In genomic region chr2:131478349-131478748, GRCm38 (mm10) we compare ENCODE assay signal across 22 mouse cellular contexts. TPM values are rescaled to one million over a fixed set of nuclear protein-coding genes. Genes with fewer than 3 reads are reported as not detected.
DNase-seq lines count a peak whose midpoint lies in the region; ATAC-seq and TF ChIP-seq lines count a peak whose summit lies in the region.
"Had no signal": no experiment of that assay in that cellular context is flagged by ENCODE, and none has a peak within 500 bp of the region (broad histone marks: within the 10 kb centered on the region; RNA-seq: fewer than 3 reads in every experiment).

No protein-coding gene starts in this region.

- no peak for TF ChIP-seq CTCF in embryonic fibroblast, embryonic 13.5 days (IDR thresholded peaks at IDR 0.05; ENCODE audit: borderline replicate concordance, insufficient read depth, low read length)

- H3K36me3 ChIP-seq in kidney, embryonic 15.5 days = no peaks in the 10 kb centered on the region
- H3K36me3 ChIP-seq in hindbrain, embryonic 13.5 days = no peaks in the 10 kb centered on the region
- H3K36me3 ChIP-seq: midbrain, embryonic 12.5 days; neural tube, embryonic 12.5 days had no signal

- H3K4me3 ChIP-seq in kidney, embryonic 15.5 days (replicated peaks) = no peak overlapping the region
- no peak overlapping the region for H3K4me3 ChIP-seq in embryonic fibroblast, embryonic 13.5 days (ENCODE audit: insufficient read depth, low read length)
- H3K4me3 ChIP-seq in hindbrain, embryonic 13.5 days = no peak overlapping the region
- H3K4me3 ChIP-seq: midbrain, embryonic 12.5 days; neural tube, embryonic 12.5 days had no signal

- TF ChIP-seq POLR2A in embryonic fibroblast, embryonic 13.5 days (IDR thresholded peaks at IDR 0.05; ENCODE audit: low read depth, low read length) = no peak

- WGBS in kidney, embryonic 15.5 days = 43% methylated on average over 8 of the region's 8 CpGs
- 68% methylated on average over 8 of the region's 8 CpGs for WGBS in hindbrain, embryonic 13.5 days

- ATAC-seq in kidney, embryonic 15.5 days (replicated peaks; ENCODE audit: low FRiP score) = peak; percentile 52
- no peak for ATAC-seq in hindbrain, embryonic 13.5 days (ENCODE audit: low FRiP score)
- ATAC-seq: forebrain, embryonic 14.5 days; inflammation-experienced regulatory T-cells, adult 6 months had no signal

- H3K9ac ChIP-seq in kidney, embryonic 15.5 days = no peak overlapping the region
- H3K9ac ChIP-seq in hindbrain, embryonic 13.5 days = no peak overlapping the region
- H3K9ac ChIP-seq: midbrain, embryonic 12.5 days; neural tube, embryonic 12.5 days had no signal

- no peak overlapping the region for H3K4me2 ChIP-seq in kidney, embryonic 15.5 days
- no peak overlapping the region for H3K4me2 ChIP-seq in hindbrain, embryonic 13.5 days
- H3K4me2 ChIP-seq: liver, embryonic 11.5 days; midbrain, embryonic 12.5 days; neural tube, embryonic 12.5 days had no signal

- H3K4me1 ChIP-seq in kidney, embryonic 15.5 days = peaks cover 5% of the 10 kb centered on the region; the same call in 1 of the 2 replicates
- H3K4me1 ChIP-seq in embryonic fibroblast, embryonic 13.5 days (ENCODE audit: control insufficient read depth, insufficient read depth, low read length) = peaks cover 5% of the 10 kb centered on the region
- H3K4me1 ChIP-seq in hindbrain, embryonic 13.5 days (replicated peaks) = no peaks in the 10 kb centered on the region
- H3K4me1 ChIP-seq: midbrain, embryonic 12.5 days; neural tube, embryonic 12.5 days had no signal

- no peaks in the 10 kb centered on the region for H3K27me3 ChIP-seq in kidney, embryonic 15.5 days
- H3K27me3 ChIP-seq in hindbrain, embryonic 13.5 days = no peaks in the 10 kb centered on the region
- H3K27me3 ChIP-seq: midbrain, embryonic 12.5 days; neural tube, embryonic 12.5 days had no signal

- no peaks in the 10 kb centered on the region for H3K9me3 ChIP-seq in kidney, embryonic 15.5 days (replicated peaks)
- no peaks in the 10 kb centered on the region for H3K9me3 ChIP-seq in hindbrain, embryonic 13.5 days
- H3K9me3 ChIP-seq: midbrain, embryonic 12.5 days had no signal

- H3K27ac ChIP-seq in kidney, embryonic 15.5 days = peak overlapping the region; percentile 39; the same call in 1 of the 2 replicates
- H3K27ac ChIP-seq in embryonic fibroblast, embryonic 13.5 days (ENCODE audit: insufficient read depth, low read length) = peak overlapping the region; percentile 49; the same call in 1 of the 2 replicates
- no peak overlapping the region for H3K27ac ChIP-seq in hindbrain, embryonic 13.5 days
- H3K27ac ChIP-seq: midbrain, embryonic 12.5 days; neural tube, embryonic 12.5 days had no signal

- DNase-seq in heart, adult 8-10 months (ENCODE audit: low spot score) = peak; percentile 64
- no peak for DNase-seq in heart, postnatal 36 days
- no peak for DNase-seq in kidney, postnatal 36 days
- peak; percentile 28 for DNase-seq in 416B (ENCODE audit: low read depth)
- no peak for DNase-seq in left cerebral cortex, postnatal 14 days (ENCODE audit: low spot score in 2 of 2)
- DNase-seq: adrenal gland, adult 8-10 months; B cell, adult 2 months; cerebellum, adult 9-10 months; kidney, adult 2 months; left cerebral cortex, postnatal 4 days; lung, adult 18-20 months; lung, postnatal 36 days; right cerebral cortex, adult 18-20 months; thymus, postnatal 14 days had no signal

- intact Hi-C loops in heart, postnatal 36 days (cut with DNase I) = loop anchor here (1.0 kb wide), 1 partner anchor 17 kb away; no protein-coding TSS in a partner anchor
- intact Hi-C loops in left cerebral cortex, postnatal 14 days (cut with DNase I) = no loop called here

RNA-seq across cellular contexts. Expression of gene Smox, which starts 12.9 kb away (rescaled TPM):
- 10 to 100 TPM; 14.5 to 18.6 (median 15.7) TPM for total RNA-seq in heart, adult 8-10 months (2022)
- total RNA-seq in heart, postnatal 36 days (2021) = 10 to 100 TPM; 21.4 to 22.2 TPM
- polyA plus RNA-seq in kidney, embryonic 15.5 days (2015; fragmentation: Nextera tagmentation; extraction: Ambion mirVana) = 38.1 and 41.3 TPM in 2 replicates
- polyA plus RNA-seq in embryonic fibroblast, embryonic 13.5 days (2011; ENCODE audit: insufficient read length, low read depth, missing spikeins) = 21.0 and 21.1 TPM in 2 replicates
- polyA plus RNA-seq in hindbrain, embryonic 13.5 days (2015; fragmentation: Nextera tagmentation; extraction: Ambion mirVana) = 47.9 and 50.1 TPM in 2 replicates
- total RNA-seq in left cerebral cortex, postnatal 14 days (2021) = 10 to 100 TPM; 65.4 to 68.9 TPM

Comparison
In these comparisons a context has a peak if more than half of its experiments do, and no peak if none do; other contexts are left out.
1. DNase-seq: peak in heart, adult 8-10 months (single experiment) and 416B (single experiment); none in heart, postnatal 36 days (0 of 2), kidney, postnatal 36 days (0 of 2) and left cerebral cortex, postnatal 14 days (0 of 2).